Mouse (Mus musculus): Measurements from ENCODE around the gene Aldh3a1. TPM values are rescaled to one million over a fixed set of nuclear protein-coding genes. Genes with fewer than 3 reads are reported as not detected.
A peak's percentile ranks its signal among the peaks of the same experiment; 100 is the strongest.

The Aldh3a1 gene
- polyA plus RNA-seq, 1 experiment from 2014 or later: not detected

- peak; percentile 99 for ATAC-seq (ENCODE audit: insufficient read depth)
- Histone ChIP-seq H3K4me2 (peak within 1 kb of the TSS; percentile 78), H3K36me3 (ENCODE audit: insufficient read depth) (peaks cover 26% of the 10 kb centered on the region), H3K9ac (peak within 1 kb of the TSS; percentile 82), H3K4me3 (ENCODE audit: low read depth, low read length) (peak within 1 kb of the TSS; percentile 73), H3K27ac (ENCODE audit: low read depth) (peak within 1 kb of the TSS; percentile 97), H3K4me1 (ENCODE audit: insufficient read depth) (no peaks in the 10 kb centered on the region; the same call in 1 of the 2 replicates), H3K9me3 (ENCODE audit: low read depth, low read length) (no peaks in the 10 kb centered on the region), H3K27me3 (ENCODE audit: insufficient read depth, low read length) (no peaks in the 10 kb centered on the region)
- under 1% methylated on average over 58 of the region's 58 CpGs for WGBS
- DNase-seq: peak; percentile 98
- peak; percentile 1; the same call in 1 of the 2 replicates for TF ChIP-seq CTCF (IDR thresholded peaks at IDR 0.05; ENCODE audit: low read depth)
Observed at GRCm38 (mm10) chr11:61266551-61267533, 59.5 kb downstream of the Aldh3a1 start, which contains the start of gene Aldh3a2. Gene Aldh3a2, minus strand, starts transcription at chr11:61267464.

Other genes starting within 250 kb of the Aldh3a1 start
- gene Kcnj12, start 185.0 kb upstream of the Aldh3a1 start, polyA plus RNA-seq (2014; fragmentation: Nextera tagmentation; extraction: Ambion mirVana): 0.26 and 0.30 TPM in 2 replicates
- gene Tnfrsf13b, start 80.8 kb upstream of the Aldh3a1 start, polyA plus RNA-seq (2014; fragmentation: Nextera tagmentation; extraction: Ambion mirVana): 2.3 and 2.4 TPM in 2 replicates
- gene Usp22, start 32.5 kb upstream of the Aldh3a1 start, polyA plus RNA-seq (2014; fragmentation: Nextera tagmentation; extraction: Ambion mirVana): 163 and 167 TPM in 2 replicates
- gene Aldh3a2, start 59.9 kb downstream of the Aldh3a1 start, polyA plus RNA-seq (2014; fragmentation: Nextera tagmentation; extraction: Ambion mirVana): 37.6 and 39.4 TPM in 2 replicates
- not detected in 2 replicates for gene Slc47a2, start 135.3 kb downstream of the Aldh3a1 start, polyA plus RNA-seq (2014; fragmentation: Nextera tagmentation; extraction: Ambion mirVana)
- gene Slc47a1, start 170.8 kb downstream of the Aldh3a1 start, polyA plus RNA-seq (2014; fragmentation: Nextera tagmentation; extraction: Ambion mirVana): 0.76 and 1.5 TPM in 2 replicates
- 0.31 and 0.42 TPM in 2 replicates for gene Rnf112, start 246.6 kb downstream of the Aldh3a1 start, polyA plus RNA-seq (2014; fragmentation: Nextera tagmentation; extraction: Ambion mirVana)

Data from lung, embryonic 14.5 days (tissue).